Mouse (Mus musculus) spleen, adult 2 months (tissue): Measurements from ENCODE around the gene Gm5737. TPM values are rescaled to one million over a fixed set of nuclear protein-coding genes. Genes with fewer than 3 reads are reported as not detected.

ENCODE experiments used
- DNase-seq, 2 experiments: peaks; one replicate each; pipeline versions ENCODE4 v3.0.0 to v3.0.0-alpha.2; 2012 to 2021; ENCODE audit warnings: low spot score in 2 of 2, low read depth in 1 of 2
- H3K27ac ChIP-seq: fragments of 200-500 bp; 2 replicates; pipeline ENCODE4 v1.5.1; 2012; ENCODE audit warnings: low read length, inconsistent platforms; ENCODE audit not compliant: insufficient read depth
- H3K27me3 ChIP-seq: fragments of 200-500 bp; 2 replicates; pipeline ENCODE4 v1.6.1; 2012; ENCODE audit warnings: mild to moderate bottlenecking, moderate library complexity, low read length, inconsistent platforms; ENCODE audit not compliant: control insufficient read depth, insufficient read depth
- H3K36me3 ChIP-seq: fragments of 200-500 bp; 2 replicates; pipeline ENCODE4 v1.6.1; 2012; ENCODE audit warnings: mild to moderate bottlenecking, low read length, inconsistent platforms; ENCODE audit not compliant: control insufficient read depth, insufficient read depth
- H3K4me1 ChIP-seq: fragments of 200-500 bp; 2 replicates; pipeline ENCODE4 v1.6.1; 2011; ENCODE audit warnings: inconsistent platforms; ENCODE audit not compliant: control insufficient read depth, insufficient read depth, insufficient read length
- H3K4me3 ChIP-seq: fragments of 200-500 bp; 2 replicates; pipeline ENCODE4 v1.5.1; 2011; ENCODE audit warnings: mild to moderate bottlenecking, inconsistent platforms; ENCODE audit not compliant: insufficient read depth, insufficient read length; ENCODE audit errors: extremely low read depth
- CTCF ChIP-seq: fragments of 200-500 bp; IDR thresholded peaks from 2 replicates; pipeline ENCODE4 v1.5.1; 2011; ENCODE audit warnings: mild to moderate bottlenecking, inconsistent platforms; ENCODE audit not compliant: insufficient read depth, insufficient read length, insufficient replicate concordance; ENCODE audit errors: extremely low read depth
- POLR2A ChIP-seq: fragments of 200-500 bp; IDR thresholded peaks from 2 replicates; pipeline ENCODE4 v1.6.1; 2011; ENCODE audit warnings: low read depth, low read length, inconsistent platforms
- WGBS: fragments of 180-500 bp; shearing (Covaris S2); methylation state at CpG from one replicate; pipeline ENCODE4 v1.1.7; 2018; 5-methylcytosine and 5-hydroxymethylcytosine counted together
- polyA plus RNA-seq: library from polyadenylated mRNA; depleted of rRNA; stranded (reverse); fragments of >200 nt; gene quantifications from 2 replicates; pipeline ENCODE4 v1.2.3, GENCODE M21; 2012; rRNA removed

Gm5737 gene
- polyA plus RNA-seq, result not detected in 2 replicates

DNA sequence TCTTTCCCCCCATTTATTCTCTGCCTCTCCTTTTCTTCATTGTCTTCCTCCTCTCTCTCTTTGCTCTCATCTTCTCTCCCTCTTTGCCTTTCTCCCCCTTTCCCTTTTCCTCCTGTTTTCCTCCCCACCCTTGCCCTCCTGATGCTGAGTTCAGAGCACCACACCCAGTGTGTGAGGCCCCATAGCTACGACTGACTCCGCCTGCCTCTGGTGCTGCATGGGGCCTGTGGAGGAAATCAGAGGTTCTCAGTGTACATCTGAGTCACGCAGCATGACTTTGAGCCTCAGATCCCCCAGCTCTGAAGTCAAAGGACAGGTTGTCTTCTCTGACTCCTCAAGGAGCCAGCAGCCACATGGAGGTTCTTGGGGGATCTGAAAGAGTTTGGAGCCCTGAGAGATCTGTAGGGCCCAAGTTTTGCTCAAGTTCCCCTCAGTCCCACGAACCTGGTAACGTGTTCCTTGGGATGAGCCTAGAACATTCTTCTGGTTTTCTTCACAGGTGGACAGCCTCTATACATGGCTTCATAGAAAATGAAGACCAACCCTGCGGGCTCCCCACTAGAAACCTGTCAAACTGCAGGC lies at the start of gene Gm5737:
Gm5737 (plus strand) TSS at position 532 of the 582 bp plus-strand sequence.
- TF ChIP-seq POLR2A (no peak), CTCF (no peak)
- no peak for DNase-seq
- no peaks in the 10 kb centered on the region for H3K27me3 ChIP-seq
- no peaks in the 10 kb centered on the region for H3K4me1 ChIP-seq
- H3K4me3 ChIP-seq, result no peak within 1 kb of the TSS
- WGBS, result 66% methylated on average over 6 of the region's 6 CpGs
- no peak within 1 kb of the TSS for H3K27ac ChIP-seq
- H3K36me3 ChIP-seq, result no peaks in the 10 kb centered on the region

DNA sequence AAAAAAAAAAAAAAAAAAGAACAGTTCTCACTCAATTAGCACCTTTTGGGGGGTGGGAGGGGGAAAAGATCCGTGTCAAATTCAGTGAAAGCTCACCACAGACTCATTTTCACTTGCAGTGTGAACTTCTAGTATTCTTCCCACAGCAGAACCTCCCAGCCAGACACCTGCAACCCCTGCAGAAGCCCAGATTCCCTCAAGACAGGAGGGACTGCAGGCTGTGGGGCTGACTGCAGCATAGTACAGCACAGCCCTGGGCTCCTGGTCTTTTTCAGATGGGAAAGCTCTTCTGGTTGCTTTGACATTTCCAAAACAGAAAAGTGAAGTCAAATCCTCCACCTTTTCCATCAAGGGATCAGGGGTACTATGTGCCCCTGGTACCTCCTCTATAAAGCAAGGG lies 44.8 kb upstream of the Gm5737 start:
- no peaks in the 10 kb centered on the region for H3K27me3 ChIP-seq
- no peak for TF ChIP-seq CTCF
- no peak for TF ChIP-seq POLR2A
- no peak overlapping the region for H3K27ac ChIP-seq
- DNase-seq, result no peak
- no peak overlapping the region for H3K4me3 ChIP-seq
- WGBS, result 16% methylated on average over 1 of the region's 1 CpGs
- H3K4me1 ChIP-seq, result no peaks in the 10 kb centered on the region
- no peaks in the 10 kb centered on the region for H3K36me3 ChIP-seq

DNA sequence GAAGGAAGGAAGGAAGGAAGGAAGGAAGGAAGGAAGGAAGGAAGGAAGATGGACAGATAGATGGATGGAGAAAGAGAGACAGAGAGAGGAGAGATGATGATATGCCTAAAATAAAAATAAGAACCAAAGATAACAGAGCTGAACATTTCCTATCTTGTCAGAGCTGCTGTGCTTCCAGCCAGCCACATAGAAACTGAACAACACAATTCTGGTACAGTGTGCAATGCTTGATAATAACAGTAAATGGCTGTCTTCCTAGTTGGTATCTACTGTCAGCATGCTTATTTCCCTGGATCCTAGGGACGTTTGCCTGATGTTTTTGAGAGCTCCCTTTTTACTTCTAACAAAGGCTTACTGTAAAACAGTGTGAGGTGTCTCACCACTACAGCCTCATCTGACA lies 40.8 kb upstream of the Gm5737 start:
- Histone ChIP-seq H3K4me3 (no peak overlapping the region), H3K4me1 (no peaks in the 10 kb centered on the region), H3K27ac (no peak overlapping the region), H3K27me3 (no peaks in the 10 kb centered on the region), H3K36me3 (no peaks in the 10 kb centered on the region)
- TF ChIP-seq POLR2A (no peak), CTCF (no peak)
- no peak for DNase-seq
- WGBS, result 42% methylated on average over 1 of the region's 1 CpGs

DNA sequence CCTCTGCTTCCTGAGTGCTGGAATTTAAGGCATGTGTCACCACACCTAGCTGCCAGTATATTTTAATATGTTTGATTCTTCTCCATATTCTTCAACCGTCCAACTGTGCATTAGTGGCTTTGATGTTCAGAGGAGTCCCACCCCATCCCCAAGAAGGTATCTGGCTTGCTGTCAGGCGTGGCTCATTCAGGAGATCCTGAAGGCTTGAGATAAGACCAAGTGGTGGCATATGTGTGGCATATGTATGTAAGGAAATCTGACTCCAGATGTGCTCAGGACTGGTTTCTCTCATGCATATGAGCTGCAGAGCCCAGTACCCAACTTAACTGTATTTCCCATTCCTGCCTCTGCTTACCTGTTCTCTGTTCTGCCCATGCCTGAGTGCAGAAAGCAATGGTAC lies 34.2 kb upstream of the Gm5737 start:
- H3K27ac ChIP-seq, result no peak overlapping the region
- no peak for DNase-seq
- H3K27me3 ChIP-seq, result no peaks in the 10 kb centered on the region
- no peaks in the 10 kb centered on the region for H3K36me3 ChIP-seq
- TF ChIP-seq POLR2A (no peak), CTCF (no peak)
- H3K4me1 ChIP-seq, result no peaks in the 10 kb centered on the region
- 62% methylated on average over 2 of the region's 2 CpGs for WGBS
- no peak overlapping the region for H3K4me3 ChIP-seq

DNA sequence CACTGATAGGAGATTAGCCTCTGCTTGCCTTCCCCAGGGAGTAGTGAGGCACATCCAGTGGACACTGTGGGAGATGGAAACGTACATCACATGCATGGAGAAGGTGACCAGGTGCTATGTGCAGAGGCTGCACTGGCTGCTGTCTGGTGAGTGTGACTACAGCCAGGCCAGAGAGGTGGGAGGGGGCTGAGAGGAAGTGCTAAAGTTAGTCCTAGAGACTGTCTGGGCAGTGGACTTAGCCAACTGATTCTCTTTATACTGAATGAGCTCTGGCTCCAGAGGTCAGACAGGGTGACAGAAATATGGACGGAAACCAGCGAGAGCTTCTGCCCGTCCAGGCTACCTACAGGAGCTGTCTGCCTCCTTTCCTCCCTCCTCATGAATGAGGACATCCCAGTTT lies 16.6 kb upstream of the Gm5737 start:
- H3K27me3 ChIP-seq, result no peaks in the 10 kb centered on the region
- no peak for TF ChIP-seq CTCF
- no peak for TF ChIP-seq POLR2A
- WGBS, result 84% methylated on average over 4 of the region's 4 CpGs

DNA sequence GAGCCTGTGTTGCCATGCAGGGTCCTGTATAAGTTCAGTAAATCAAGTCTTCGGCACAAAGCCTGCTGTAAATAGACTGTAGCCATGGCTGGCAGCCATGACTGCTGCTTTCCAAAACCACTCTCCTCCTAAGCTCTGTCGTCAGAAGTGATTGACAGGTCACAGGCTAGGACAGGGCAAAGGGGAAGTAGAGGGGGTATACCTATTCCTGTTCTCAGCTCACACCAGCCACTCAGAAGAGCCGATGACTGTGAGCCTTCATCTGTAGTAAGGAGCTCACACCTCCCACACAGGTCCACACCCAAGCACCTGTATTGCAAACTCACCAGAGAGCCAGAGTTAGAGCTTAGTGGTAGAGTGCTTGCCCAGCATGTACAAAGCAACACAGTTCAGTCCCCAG lies 15.8 kb upstream of the Gm5737 start:
- no peak overlapping the region for H3K4me3 ChIP-seq
- H3K27ac ChIP-seq, result no peak overlapping the region
- no peaks in the 10 kb centered on the region for H3K4me1 ChIP-seq
- TF ChIP-seq CTCF (no peak), POLR2A (no peak)
- 31% methylated on average over 3 of the region's 3 CpGs for WGBS
- no peak for DNase-seq
- no peaks in the 10 kb centered on the region for H3K36me3 ChIP-seq
- H3K27me3 ChIP-seq, result no peaks in the 10 kb centered on the region

More for the DNA sequence above, 16.6 kb upstream of the Gm5737 start:
- no peak overlapping the region for H3K27ac ChIP-seq
- H3K4me3 ChIP-seq, result no peak overlapping the region
- no peaks in the 10 kb centered on the region for H3K4me1 ChIP-seq
- no peaks in the 10 kb centered on the region for H3K36me3 ChIP-seq
- no peak for DNase-seq

DNA sequence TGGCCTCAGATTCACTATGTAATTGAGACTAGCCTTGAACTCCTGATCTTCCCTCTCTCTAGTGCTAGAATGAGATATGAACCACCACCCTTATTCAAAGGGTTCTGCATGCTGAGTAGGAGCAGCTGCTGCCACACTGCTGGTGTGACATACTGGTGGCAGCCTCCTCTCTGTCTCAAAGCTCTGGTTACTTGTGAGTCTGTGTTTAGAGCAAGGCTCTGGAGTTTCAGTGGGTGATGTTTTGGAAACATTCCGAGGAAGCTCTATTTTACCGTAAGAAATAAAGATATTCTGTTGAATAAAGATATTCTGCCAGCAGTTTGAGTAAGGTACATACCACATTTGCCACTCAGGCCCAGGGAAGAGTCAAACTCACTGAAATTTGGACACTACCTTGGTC lies 8.9 kb upstream of the Gm5737 start:
- no peaks in the 10 kb centered on the region for H3K36me3 ChIP-seq
- DNase-seq, result no peak
- H3K27me3 ChIP-seq, result no peaks in the 10 kb centered on the region
- H3K4me3 ChIP-seq, result no peak overlapping the region
- WGBS, result 87% methylated on average over 2 of the region's 2 CpGs
- TF ChIP-seq POLR2A (no peak), CTCF (no peak)
- no peaks in the 10 kb centered on the region for H3K4me1 ChIP-seq
- H3K27ac ChIP-seq, result no peak overlapping the region

DNA sequence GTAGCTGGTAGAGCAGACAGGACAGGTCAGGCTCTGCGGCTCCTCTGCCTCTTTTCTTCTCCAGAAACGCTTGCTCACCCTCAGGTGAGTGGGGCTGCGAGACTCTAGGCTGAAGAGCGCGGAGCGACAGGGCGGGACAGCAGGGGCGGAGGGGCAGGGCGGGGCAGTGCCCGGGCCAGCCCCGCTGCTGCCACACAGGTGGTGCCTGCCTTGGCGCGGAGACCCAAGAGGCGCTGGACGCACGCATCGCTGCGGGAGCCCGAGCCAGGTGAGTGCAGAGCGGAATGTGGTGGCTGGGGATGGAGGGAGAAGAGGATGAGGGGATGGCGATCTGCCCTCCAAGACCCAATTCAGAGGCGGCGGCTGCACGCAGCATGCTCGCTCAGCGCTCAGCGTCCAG lies 2.5 kb upstream of the Gm5737 start:
- TF ChIP-seq POLR2A, result no peak
- no peak for TF ChIP-seq CTCF

More for the DNA sequence above, 2.5 kb upstream of the Gm5737 start:
- 13% methylated on average over 27 of the region's 27 CpGs for WGBS
- DNase-seq, result no peak
- no peaks in the 10 kb centered on the region for H3K36me3 ChIP-seq
- no peak overlapping the region for H3K27ac ChIP-seq
- no peak overlapping the region for H3K4me3 ChIP-seq
- no peaks in the 10 kb centered on the region for H3K27me3 ChIP-seq
- no peaks in the 10 kb centered on the region for H3K4me1 ChIP-seq
